Mouse (Mus musculus) spleen, embryonic (tissue): ENCODE data around the gene Drc1.

Experiments used
- CTCF ChIA-PET: fragments of 350-600 bp; sonication (Branson Sonifier 250); formaldehyde crosslinking; loops from one replicate; lab custom pipeline; 2022; lab: Charles Lee

The Drc1 gene

GRCm38 (mm10) chr5:30285944-30286799 lies 5.0 kb downstream of the Drc1 start:
- CTCF ChIA-PET: no interaction called here

- CTCF ChIA-PET: no interaction called here
Measured at GRCm38 (mm10) chr5:30287106-30287882, 6.1 kb downstream of the Drc1 start.

GRCm38 (mm10) chr5:30340815-30341214 lies 59.6 kb downstream of the Drc1 start:
- CTCF ChIA-PET: no interaction called here

GRCm38 (mm10) chr5:30341601-30342365 lies 60.6 kb downstream of the Drc1 start:
- CTCF ChIA-PET: interaction anchor here (0.6 to 0.7 kb wide), 2 partner anchors 129 to 137 kb away, joined by 3 to 15 read pairs; partner anchors contain the start of gene Adgrf3

GRCm38 (mm10) chr5:30342601-30343015 lies 61.4 kb downstream of the Drc1 start:
- CTCF ChIA-PET: interaction anchor here (0.7 kb wide), 1 partner anchor 137 kb away, joined by 15 read pairs; the partner anchor contains the start of gene Adgrf3

- CTCF ChIA-PET: interaction anchor here (1.5 kb wide), 1 partner anchor 134 kb away, joined by 3 read pairs; no protein-coding TSS in a partner anchor
Measured at GRCm38 (mm10) chr5:30343107-30343506, 61.9 kb downstream of the Drc1 start.

- CTCF ChIA-PET: interaction anchor here (0.6 to 1.5 kb wide), 3 partner anchors 85 to 135 kb away, joined by 3 to 12 read pairs (median 3); no protein-coding TSS in a partner anchor
Measured at GRCm38 (mm10) chr5:30343886-30344285, 62.7 kb downstream of the Drc1 start.

GRCm38 (mm10) chr5:30353605-30354004 lies 72.4 kb downstream of the Drc1 start:
- CTCF ChIA-PET: no interaction called here

GRCm38 (mm10) chr5:30355114-30355513 lies 73.9 kb downstream of the Drc1 start:
- CTCF ChIA-PET: no interaction called here

- CTCF ChIA-PET: interaction anchor here (0.6 kb wide), 2 partner anchors 139 to 518 kb away, joined by 3 read pairs; no protein-coding TSS in a partner anchor
Measured at GRCm38 (mm10) chr5:30355559-30356159, 74.5 kb downstream of the Drc1 start.

- CTCF ChIA-PET: interaction anchor here (0.6 kb wide), 2 partner anchors 140 to 519 kb away, joined by 3 read pairs; no protein-coding TSS in a partner anchor
Measured at GRCm38 (mm10) chr5:30356647-30357046, 75.5 kb downstream of the Drc1 start.

GRCm38 (mm10) chr5:30358436-30359099 lies 77.4 kb downstream of the Drc1 start:
- CTCF ChIA-PET: no interaction called here

- CTCF ChIA-PET: no interaction called here
Measured at GRCm38 (mm10) chr5:30367405-30367804, 86.2 kb downstream of the Drc1 start.

GRCm38 (mm10) chr5:30369426-30369825 lies 88.2 kb downstream of the Drc1 start:
- CTCF ChIA-PET: no interaction called here

- CTCF ChIA-PET: no interaction called here
Measured at GRCm38 (mm10) chr5:30382876-30383275, 101.7 kb downstream of the Drc1 start.

GRCm38 (mm10) chr5:30387726-30388125 lies 106.5 kb downstream of the Drc1 start:
- CTCF ChIA-PET: no interaction called here

GRCm38 (mm10) chr5:30389836-30390235 lies 108.6 kb downstream of the Drc1 start:
- CTCF ChIA-PET: no interaction called here

GRCm38 (mm10) chr5:30391473-30391872 lies 110.3 kb downstream of the Drc1 start:
- CTCF ChIA-PET: interaction anchor here (1.0 kb wide), 1 partner anchor 9 kb away, joined by 3 read pairs; no protein-coding TSS in a partner anchor

GRCm38 (mm10) chr5:30400521-30400920 lies 119.3 kb downstream of the Drc1 start:
- CTCF ChIA-PET: interaction anchor here (0.8 kb wide), 1 partner anchor 9 kb away, joined by 3 read pairs; no protein-coding TSS in a partner anchor

GRCm38 (mm10) chr5:30401165-30401564 lies 120.0 kb downstream of the Drc1 start:
- CTCF ChIA-PET: interaction anchor here (0.6 to 0.8 kb wide), 2 partner anchors 10 to 512 kb away, joined by 3 to 10 read pairs; no protein-coding TSS in a partner anchor
